Mouse (Mus musculus) stomach, embryonic 15.5 days (tissue): ENCODE measurements around the gene Cux2. TPM values are rescaled to one million over a fixed set of nuclear protein-coding genes. Genes with fewer than 3 reads are reported as not detected.

Experiments
- ATAC-seq: fragments of 200-750 bp; cut with Nextera tagmentation; 2 replicates; pipeline ENCODE4 v1.8.0; 2017; ENCODE audit warnings: low read depth, moderate number of reproducible peaks, moderate TSS enrichment; ENCODE audit not compliant: insufficient read depth, low FRiP score
- H3K27ac ChIP-seq: fragments of 300-500 bp; sonication (generic); 2 replicates; pipeline ENCODE4 v1.5.1; 2015; ENCODE audit warnings: mild to moderate bottlenecking, inconsistent platforms
- H3K27me3 ChIP-seq: fragments of 300-500 bp; sonication (generic); replicated peaks from 2 replicates; pipeline ENCODE4 v1.6.1; 2015; ENCODE audit warnings: inconsistent platforms
- H3K36me3 ChIP-seq: fragments of 300-500 bp; sonication (generic); 2 replicates; pipeline ENCODE4 v1.6.1; 2015; ENCODE audit warnings: inconsistent platforms
- H3K4me1 ChIP-seq: fragments of 300-500 bp; sonication (generic); 2 replicates; pipeline ENCODE4 v1.6.1; 2015; ENCODE audit warnings: inconsistent platforms
- H3K4me2 ChIP-seq: fragments of 300-500 bp; sonication (generic); 2 replicates; pipeline ENCODE4 v1.6.1; 2015; ENCODE audit warnings: mild to moderate bottlenecking, inconsistent platforms
- H3K4me3 ChIP-seq: fragments of 300-500 bp; sonication (generic); replicated peaks from 2 replicates; pipeline ENCODE4 v1.5.1; 2015; ENCODE audit warnings: inconsistent platforms
- H3K9ac ChIP-seq: fragments of 300-500 bp; sonication (generic); 2 replicates; pipeline ENCODE4 v1.6.1; 2015; ENCODE audit warnings: inconsistent platforms
- H3K9me3 ChIP-seq: fragments of 300-500 bp; sonication (generic); 2 replicates; pipeline ENCODE4 v1.6.1; 2016; ENCODE audit warnings: inconsistent platforms
- WGBS: fragments of 180-500 bp; shearing (Covaris S2); methylation state at CpG from one replicate; pipeline ENCODE4 v1.1.7; 2015; 5-methylcytosine and 5-hydroxymethylcytosine counted together
- polyA plus RNA-seq: library from polyadenylated mRNA; unstranded; fragments of >200 nt; fragmentation: Nextera tagmentation; extraction: Ambion mirVana; gene quantifications from 2 replicates; pipeline ENCODE4 v1.2.1, GENCODE M21; 2015

Gene Cux2
- 5.8 and 6.2 TPM in 2 replicates for polyA plus RNA-seq

DNA sequence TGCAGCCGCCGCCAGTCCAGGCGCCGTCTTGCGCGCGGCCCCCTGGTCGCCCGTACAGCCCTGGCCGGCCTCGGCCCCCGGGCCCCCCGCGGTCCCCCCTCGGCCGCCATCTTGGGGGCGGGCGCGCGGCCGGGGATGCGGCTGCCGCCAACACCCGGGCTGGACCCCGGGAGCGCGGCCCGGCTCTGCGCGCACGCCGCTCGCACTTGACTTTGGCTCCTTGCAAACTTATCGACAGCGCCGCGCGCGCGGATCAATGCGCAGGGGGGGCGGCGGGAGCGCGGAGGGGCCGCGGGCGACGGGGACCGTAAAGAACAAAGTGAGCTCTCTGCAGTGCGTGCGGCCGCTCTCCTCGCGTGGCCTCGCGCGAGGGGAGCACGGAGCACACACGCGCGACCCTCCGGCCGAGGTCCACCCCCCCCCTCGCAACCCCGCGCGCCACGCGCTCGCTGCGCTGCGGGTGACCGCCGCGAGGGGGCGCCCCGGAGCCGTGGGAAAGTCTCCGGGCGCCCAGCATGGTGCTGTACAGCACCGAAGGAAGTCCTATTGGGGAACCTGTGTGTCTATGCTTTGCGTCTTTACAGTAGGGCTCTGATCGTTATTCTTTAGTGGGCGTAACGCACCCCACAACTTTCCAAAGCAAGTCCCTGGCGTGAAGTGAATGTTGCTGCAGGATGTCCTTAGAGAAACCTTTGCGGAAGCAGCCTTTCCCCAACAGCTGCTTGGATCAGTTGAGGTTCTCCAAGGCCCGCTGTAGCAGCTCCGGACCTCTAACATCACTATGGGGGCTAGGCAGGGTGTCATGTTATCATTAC, at the start of gene Cux2:
Gene Cux2, minus strand, starts transcription at position 86 of the 815 bp plus-strand sequence.
- WGBS = under 1% methylated on average over 90 of the region's 90 CpGs
- peak within 1 kb of the TSS; percentile 82 for H3K4me2 ChIP-seq
- H3K36me3 ChIP-seq = no peaks in the 10 kb centered on the region
- H3K4me3 ChIP-seq = peak within 1 kb of the TSS; percentile 89
- peaks cover 36% of the 10 kb centered on the region for H3K4me1 ChIP-seq
- peaks cover 33% of the 10 kb centered on the region for H3K27me3 ChIP-seq
- peak; percentile 84 for ATAC-seq
- peak within 1 kb of the TSS; percentile 51 for H3K9ac ChIP-seq
- H3K9me3 ChIP-seq = no peaks in the 10 kb centered on the region
- peak within 1 kb of the TSS; percentile 77 for H3K27ac ChIP-seq

DNA sequence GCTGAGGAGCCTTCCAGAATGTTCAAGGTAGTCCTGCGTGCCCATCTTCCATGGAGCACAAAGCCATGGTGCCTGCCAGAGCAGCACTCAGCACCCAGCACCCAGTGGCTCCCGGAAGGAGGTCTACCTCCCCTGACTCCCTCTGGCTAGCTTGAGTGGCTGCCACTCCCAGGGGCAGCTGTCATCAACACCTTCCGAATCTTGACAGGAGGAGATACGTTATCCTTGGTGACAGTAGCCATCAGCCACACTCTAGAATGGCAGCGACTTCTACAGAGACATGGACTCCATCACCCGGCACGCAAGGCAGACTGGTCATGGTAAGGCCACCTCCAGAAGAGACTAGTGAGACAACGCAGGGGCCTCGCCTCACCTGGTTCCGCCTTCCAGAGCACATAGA, 44.5 kb upstream of the Cux2 start:
- no peak overlapping the region for H3K9ac ChIP-seq
- H3K4me3 ChIP-seq = no peak overlapping the region
- no peaks in the 10 kb centered on the region for H3K36me3 ChIP-seq
- H3K4me2 ChIP-seq = no peak overlapping the region
- no peak overlapping the region for H3K27ac ChIP-seq
- no peak for ATAC-seq
- 84% methylated on average over 10 of the region's 10 CpGs for WGBS
- H3K9me3 ChIP-seq = no peaks in the 10 kb centered on the region
- no peaks in the 10 kb centered on the region for H3K27me3 ChIP-seq
- H3K4me1 ChIP-seq = no peaks in the 10 kb centered on the region

DNA sequence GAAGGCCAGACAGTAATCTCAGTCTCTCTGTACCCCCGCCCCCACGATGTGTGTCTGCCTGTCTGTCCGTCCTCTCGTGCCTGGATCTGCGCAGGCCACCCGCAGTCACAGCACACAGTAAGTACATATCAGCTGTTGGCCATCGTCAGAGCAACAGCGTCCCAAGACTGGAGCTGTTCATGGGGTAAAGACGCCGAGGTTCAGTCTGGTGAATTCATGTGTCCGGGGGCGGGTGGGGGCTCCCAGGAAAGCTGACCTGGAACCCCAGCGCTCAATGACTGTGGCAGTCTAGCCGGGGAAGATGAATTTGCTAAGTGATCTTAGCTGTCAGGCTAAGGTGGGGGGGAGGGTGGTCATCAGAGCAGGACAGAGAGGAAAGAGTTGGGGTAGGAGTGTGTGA, 43.8 kb upstream of the Cux2 start:
- Histone ChIP-seq H3K27ac (no peak overlapping the region), H3K9me3 (no peaks in the 10 kb centered on the region), H3K36me3 (no peaks in the 10 kb centered on the region), H3K4me1 (no peaks in the 10 kb centered on the region), H3K4me3 (no peak overlapping the region), H3K9ac (no peak overlapping the region), H3K4me2 (no peak overlapping the region), H3K27me3 (no peaks in the 10 kb centered on the region)
- ATAC-seq = no peak
- 83% methylated on average over 14 of the region's 14 CpGs for WGBS

DNA sequence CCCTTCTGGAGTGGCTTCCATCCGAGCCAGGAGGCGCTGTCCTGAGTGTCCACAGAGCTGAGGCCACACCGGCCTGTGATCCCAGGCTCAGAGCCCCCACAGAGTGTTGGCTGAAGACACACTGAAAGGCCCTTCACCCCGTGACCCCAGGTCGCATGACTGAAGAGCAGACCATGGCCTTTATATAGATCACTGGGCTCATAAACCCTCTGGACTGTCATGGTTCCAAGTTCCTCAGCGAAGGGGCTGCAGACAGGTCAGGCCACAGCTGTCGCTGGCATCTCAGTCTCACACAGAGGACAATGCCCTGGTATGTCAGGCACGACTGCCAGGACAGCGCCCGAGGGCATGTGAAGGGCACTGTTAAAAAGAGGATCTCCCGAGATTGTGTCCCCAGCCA, 42.9 kb upstream of the Cux2 start:
- ATAC-seq = no peak
- no peak overlapping the region for H3K4me2 ChIP-seq
- no peak overlapping the region for H3K9ac ChIP-seq
- H3K27me3 ChIP-seq = no peaks in the 10 kb centered on the region
- 71% methylated on average over 11 of the region's 11 CpGs for WGBS
- H3K4me1 ChIP-seq = no peaks in the 10 kb centered on the region
- no peak overlapping the region for H3K27ac ChIP-seq
- H3K4me3 ChIP-seq = no peak overlapping the region
- H3K36me3 ChIP-seq = no peaks in the 10 kb centered on the region
- no peaks in the 10 kb centered on the region for H3K9me3 ChIP-seq

DNA sequence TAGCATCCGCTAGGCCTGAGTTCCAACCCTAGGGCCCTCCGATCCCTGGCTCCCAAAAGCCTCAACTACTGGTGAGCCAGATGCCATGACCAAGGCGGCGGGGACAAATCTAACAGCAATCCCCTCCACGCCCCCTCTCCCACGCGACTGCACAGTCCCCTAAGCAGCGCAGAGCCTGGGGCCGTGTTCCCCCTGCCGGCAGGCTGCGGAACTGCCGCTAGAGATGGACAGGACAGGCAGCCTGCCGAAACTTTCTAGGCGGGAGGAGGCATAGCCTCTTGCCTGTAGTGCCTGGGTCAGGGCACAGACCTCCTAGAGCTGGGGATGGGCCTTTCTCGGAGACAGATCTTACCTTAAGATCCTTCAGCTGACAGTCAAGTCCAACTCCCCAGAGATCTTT, 41.2 kb upstream of the Cux2 start:
- Histone ChIP-seq H3K27ac (no peak overlapping the region), H3K4me3 (no peak overlapping the region), H3K9me3 (no peaks in the 10 kb centered on the region), H3K9ac (no peak overlapping the region), H3K4me1 (no peaks in the 10 kb centered on the region), H3K27me3 (no peaks in the 10 kb centered on the region), H3K4me2 (no peak overlapping the region), H3K36me3 (no peaks in the 10 kb centered on the region)
- no peak; the same call in 1 of the 2 replicates for ATAC-seq
- 16% methylated on average over 15 of the region's 15 CpGs for WGBS

DNA sequence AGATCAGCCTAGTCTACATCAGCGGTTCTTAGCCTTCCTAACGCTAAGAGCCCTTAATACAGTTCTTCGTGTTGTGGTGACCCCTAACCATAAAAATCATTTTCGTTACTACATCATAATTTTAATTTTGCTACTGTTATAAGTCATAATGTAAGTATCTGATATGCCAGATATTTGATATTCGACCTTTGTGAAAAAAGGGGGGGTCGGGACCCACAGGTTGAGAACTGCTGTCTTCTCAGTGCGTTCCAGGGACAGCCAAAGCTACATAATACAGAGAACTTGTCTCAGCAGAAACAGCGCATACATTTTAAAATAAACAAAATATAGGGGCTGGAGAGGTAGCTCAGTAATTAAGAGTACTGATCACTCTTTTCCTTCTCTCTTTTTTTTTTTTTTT, 39.8 kb upstream of the Cux2 start:
- H3K36me3 ChIP-seq = no peaks in the 10 kb centered on the region
- 81% methylated on average over 8 of the region's 8 CpGs for WGBS
- no peak for ATAC-seq

DNA sequence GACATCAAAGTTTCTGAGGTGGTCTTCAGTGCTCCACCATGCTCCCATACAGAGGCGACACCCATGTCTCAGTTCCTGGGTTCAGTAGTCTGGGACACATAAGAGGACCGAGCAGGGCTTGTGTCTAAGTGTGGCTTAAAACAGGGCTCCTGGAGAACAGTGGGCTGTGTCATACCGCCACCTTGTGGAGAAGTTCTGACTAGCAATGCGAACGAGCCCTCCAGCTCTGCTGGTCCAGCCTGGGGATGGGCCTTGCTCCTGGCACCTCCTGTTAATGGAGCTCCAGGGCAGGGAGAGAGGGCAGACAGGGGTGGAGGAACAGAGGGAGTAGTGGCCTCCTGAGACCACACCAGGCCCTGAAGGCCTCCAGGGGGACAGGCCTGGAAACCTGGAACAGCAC, 39.0 kb upstream of the Cux2 start:
- peak; percentile 56; the same call in 1 of the 2 replicates for ATAC-seq
- Histone ChIP-seq H3K27me3 (no peaks in the 10 kb centered on the region), H3K36me3 (no peaks in the 10 kb centered on the region), H3K4me2 (no peak overlapping the region), H3K4me1 (no peaks in the 10 kb centered on the region), H3K9me3 (no peaks in the 10 kb centered on the region), H3K4me3 (no peak overlapping the region), H3K9ac (no peak overlapping the region), H3K27ac (no peak overlapping the region)
- under 1% methylated on average over 5 of the region's 5 CpGs for WGBS

More for the DNA sequence above, 39.8 kb upstream of the Cux2 start:
- Histone ChIP-seq H3K9ac (no peak overlapping the region), H3K27me3 (no peaks in the 10 kb centered on the region), H3K4me3 (no peak overlapping the region), H3K9me3 (no peaks in the 10 kb centered on the region), H3K4me1 (no peaks in the 10 kb centered on the region), H3K27ac (no peak overlapping the region), H3K4me2 (no peak overlapping the region)

DNA sequence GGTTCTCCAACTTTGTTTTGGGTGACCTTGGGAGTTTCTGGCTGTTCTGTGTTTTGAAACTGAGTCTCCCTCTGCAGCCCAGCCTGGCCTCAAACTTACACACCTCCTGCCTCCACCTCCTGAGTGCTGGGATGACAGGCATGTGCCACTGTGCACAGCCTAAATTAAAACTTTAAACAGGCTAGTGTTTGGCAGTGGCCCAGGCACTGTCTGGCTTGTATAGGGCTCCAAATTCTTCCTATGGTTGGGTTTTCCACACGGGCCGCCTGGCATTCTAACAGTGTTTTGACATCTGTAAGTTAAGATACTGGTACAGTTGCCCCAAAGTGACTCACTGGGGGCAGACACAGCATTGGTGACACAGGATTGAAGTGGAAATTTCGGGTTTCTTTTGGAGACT, 36.2 kb upstream of the Cux2 start:
- H3K27me3 ChIP-seq = no peaks in the 10 kb centered on the region

DNA sequence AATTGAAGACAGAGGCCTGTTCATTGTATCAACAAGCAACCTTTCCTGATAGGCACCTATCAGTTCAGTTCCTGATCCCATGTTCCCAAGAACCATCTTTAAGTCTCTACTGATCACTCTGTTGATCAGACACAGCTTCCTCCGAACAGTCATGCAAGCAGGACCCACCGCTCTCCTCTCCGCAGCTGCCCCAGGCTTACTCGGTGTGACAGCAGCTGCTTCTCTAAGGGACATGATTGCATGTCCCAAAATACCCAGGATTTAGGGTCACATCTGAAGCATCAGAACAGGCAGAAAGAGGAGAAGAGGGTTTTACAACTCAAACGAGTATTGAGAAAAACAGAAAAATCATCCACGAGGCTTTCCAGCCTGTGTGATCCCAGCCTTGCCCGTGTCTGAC, 35.4 kb upstream of the Cux2 start:
- no peak overlapping the region for H3K4me3 ChIP-seq
- no peaks in the 10 kb centered on the region for H3K9me3 ChIP-seq
- H3K4me2 ChIP-seq = no peak overlapping the region
- H3K27me3 ChIP-seq = no peaks in the 10 kb centered on the region
- H3K36me3 ChIP-seq = no peaks in the 10 kb centered on the region
- H3K9ac ChIP-seq = no peak overlapping the region
- WGBS = 76% methylated on average over 7 of the region's 7 CpGs
- ATAC-seq = no peak
- no peaks in the 10 kb centered on the region for H3K4me1 ChIP-seq
- H3K27ac ChIP-seq = no peak overlapping the region

More for the DNA sequence above, 36.2 kb upstream of the Cux2 start:
- H3K36me3 ChIP-seq = no peaks in the 10 kb centered on the region
- no peak for ATAC-seq
- H3K9ac ChIP-seq = no peak overlapping the region
- H3K27ac ChIP-seq = no peak overlapping the region
- H3K4me1 ChIP-seq = no peaks in the 10 kb centered on the region
- no peak overlapping the region for H3K4me2 ChIP-seq
- WGBS = 58% methylated on average over 3 of the region's 3 CpGs
- no peaks in the 10 kb centered on the region for H3K9me3 ChIP-seq
- no peak overlapping the region for H3K4me3 ChIP-seq

DNA sequence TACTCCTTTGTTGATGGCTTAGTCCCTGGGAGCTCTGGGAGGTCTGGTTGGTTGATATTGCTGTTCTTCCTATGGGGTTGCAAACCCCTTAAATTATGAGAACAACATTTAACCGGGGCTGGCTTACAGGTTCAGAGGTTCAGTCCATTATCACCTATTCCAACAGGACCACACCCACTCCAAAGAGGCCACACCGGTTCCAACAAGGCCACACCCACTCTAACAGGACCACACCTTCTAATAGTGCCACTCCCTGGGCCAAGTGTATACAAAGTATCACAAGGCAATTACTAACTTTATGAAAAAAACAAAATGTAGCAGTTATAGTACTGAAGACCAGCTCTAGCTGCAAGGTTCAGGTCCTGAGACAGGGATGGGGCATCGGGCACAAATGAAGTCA, 34.6 kb upstream of the Cux2 start:
- H3K27ac ChIP-seq = no peak overlapping the region
- 65% methylated on average over 3 of the region's 3 CpGs for WGBS
- no peaks in the 10 kb centered on the region for H3K9me3 ChIP-seq
- H3K4me3 ChIP-seq = no peak overlapping the region
- H3K4me2 ChIP-seq = no peak overlapping the region
- no peak overlapping the region for H3K9ac ChIP-seq
- no peaks in the 10 kb centered on the region for H3K4me1 ChIP-seq
- ATAC-seq = no peak
- H3K36me3 ChIP-seq = no peaks in the 10 kb centered on the region
- no peaks in the 10 kb centered on the region for H3K27me3 ChIP-seq

DNA sequence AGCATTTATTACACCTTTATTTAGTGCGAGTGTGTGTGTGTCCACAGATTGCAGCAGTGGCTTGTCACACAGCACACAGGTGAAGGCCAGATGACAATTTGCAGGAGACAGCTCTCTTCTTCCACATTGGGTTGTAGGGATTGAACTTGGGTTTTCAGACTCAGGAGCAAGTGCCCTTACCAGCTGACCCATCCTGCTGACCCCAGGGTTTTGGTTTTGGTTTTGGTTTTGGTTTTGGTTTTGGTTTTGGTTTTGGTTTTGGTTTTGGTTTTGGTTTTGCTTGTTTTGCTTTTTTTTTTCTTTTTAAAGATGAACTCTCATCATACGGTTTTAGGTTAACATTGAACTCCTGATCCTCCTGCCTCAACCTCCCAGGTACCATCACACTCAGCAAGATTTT, 33.4 kb upstream of the Cux2 start:
- 82% methylated on average over 2 of the region's 2 CpGs for WGBS
- Histone ChIP-seq H3K4me3 (no peak overlapping the region), H3K27ac (no peak overlapping the region), H3K4me1 (no peaks in the 10 kb centered on the region), H3K9me3 (no peaks in the 10 kb centered on the region), H3K9ac (no peak overlapping the region), H3K36me3 (no peaks in the 10 kb centered on the region), H3K27me3 (no peaks in the 10 kb centered on the region), H3K4me2 (no peak overlapping the region)
- no peak for ATAC-seq

DNA sequence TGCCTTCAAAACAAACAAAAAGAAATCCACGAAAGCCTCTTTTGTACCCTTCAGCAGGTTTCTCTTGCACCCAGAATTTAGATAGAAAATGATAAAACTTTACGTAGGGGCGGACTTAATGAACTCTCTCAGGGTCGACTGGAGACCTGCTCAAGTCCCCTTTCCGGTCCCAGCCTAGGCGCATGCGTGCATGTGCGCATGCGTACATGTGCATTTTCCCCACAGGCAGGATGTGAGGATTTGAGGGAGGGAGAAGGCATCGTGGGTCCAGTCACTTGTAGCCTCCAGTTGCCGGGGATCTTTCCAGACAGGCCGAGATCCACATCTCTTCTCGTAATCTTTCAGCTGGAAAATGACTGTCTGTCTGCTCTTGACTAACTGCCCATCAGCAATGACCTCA, 31.6 kb upstream of the Cux2 start:
- H3K27me3 ChIP-seq = no peaks in the 10 kb centered on the region
- no peak overlapping the region for H3K4me3 ChIP-seq
- H3K9me3 ChIP-seq = no peaks in the 10 kb centered on the region
- no peak overlapping the region for H3K4me2 ChIP-seq
- ATAC-seq = no peak
- H3K27ac ChIP-seq = no peak overlapping the region
- WGBS = 90% methylated on average over 13 of the region's 13 CpGs
- H3K4me1 ChIP-seq = no peaks in the 10 kb centered on the region
- H3K9ac ChIP-seq = no peak overlapping the region
- H3K36me3 ChIP-seq = no peaks in the 10 kb centered on the region
